Mouse (Mus musculus) heart, embryonic 16.5 days (tissue): Measurements from ENCODE around the gene Cmss1. TPM values are rescaled to one million over a fixed set of nuclear protein-coding genes. Genes with fewer than 3 reads are reported as not detected.
"Not testable (repeated sequence)": the region's sequence is repeated elsewhere in the genome, so short reads cannot be mapped to it uniquely, and the experiment has no call there.

Experiments used
- ATAC-seq: fragments of 200-750 bp; cut with Nextera tagmentation; replicated peaks from 2 replicates; pipeline ENCODE4 v1.8.0; 2017; ENCODE audit warnings: moderate number of reproducible peaks; ENCODE audit not compliant: insufficient read depth, low FRiP score; ENCODE audit errors: extremely low read depth
- H3K27ac ChIP-seq: fragments of 300-500 bp; sonication (generic); 2 replicates; pipeline ENCODE4 v1.5.1; 2014; ENCODE audit warnings: mild to moderate bottlenecking, low read length, control low read depth, moderate library complexity
- H3K27me3 ChIP-seq: fragments of 300-500 bp; sonication (generic); 2 replicates; pipeline ENCODE4 v1.6.1; 2014; ENCODE audit warnings: low read length, mixed read lengths; ENCODE audit not compliant: control insufficient read depth, insufficient read depth
- H3K36me3 ChIP-seq: fragments of 300-500 bp; sonication (generic); 2 replicates; pipeline ENCODE4 v1.6.1; 2014; ENCODE audit not compliant: control insufficient read depth, insufficient read depth
- H3K4me1 ChIP-seq: fragments of 300-500 bp; sonication (generic); 2 replicates; pipeline ENCODE4 v1.6.1; 2014; ENCODE audit warnings: low read length, mixed read lengths; ENCODE audit not compliant: control insufficient read depth, insufficient read depth
- H3K4me2 ChIP-seq: fragments of 300-500 bp; sonication (generic); 2 replicates; pipeline ENCODE4 v1.6.1; 2014; ENCODE audit warnings: low read depth, mild to moderate bottlenecking, control low read depth, low read length
- H3K4me3 ChIP-seq: fragments of 300-500 bp; sonication (generic); 2 replicates; pipeline ENCODE4 v1.5.1; 2014; ENCODE audit warnings: mild to moderate bottlenecking, control low read depth, low read length
- H3K9ac ChIP-seq: fragments of 300-500 bp; sonication (generic); 2 replicates; pipeline ENCODE4 v1.6.1; 2014; ENCODE audit warnings: low read length, control low read depth
- H3K9me3 ChIP-seq: fragments of 300-500 bp; sonication (generic); replicated peaks from 2 replicates; pipeline ENCODE4 v1.6.1; 2016; ENCODE audit warnings: low read length; ENCODE audit not compliant: control insufficient read depth
- WGBS: fragments of 180-500 bp; shearing (Covaris S2); extraction: QIAGEN DNeasy Blood & Tissue Kit; methylation state at CpG from one replicate; pipeline ENCODE4 v1.1.7; 2014; 5-methylcytosine and 5-hydroxymethylcytosine counted together
- polyA plus RNA-seq: library from polyadenylated mRNA; unstranded; fragments of >200 nt; fragmentation: Nextera tagmentation; extraction: Ambion mirVana; gene quantifications from 2 replicates; pipeline ENCODE4 v1.2.1, GENCODE M21; 2015

The Cmss1 gene
- polyA plus RNA-seq, 1 experiment from 2014 or later: 39.5 TPM

DNA sequence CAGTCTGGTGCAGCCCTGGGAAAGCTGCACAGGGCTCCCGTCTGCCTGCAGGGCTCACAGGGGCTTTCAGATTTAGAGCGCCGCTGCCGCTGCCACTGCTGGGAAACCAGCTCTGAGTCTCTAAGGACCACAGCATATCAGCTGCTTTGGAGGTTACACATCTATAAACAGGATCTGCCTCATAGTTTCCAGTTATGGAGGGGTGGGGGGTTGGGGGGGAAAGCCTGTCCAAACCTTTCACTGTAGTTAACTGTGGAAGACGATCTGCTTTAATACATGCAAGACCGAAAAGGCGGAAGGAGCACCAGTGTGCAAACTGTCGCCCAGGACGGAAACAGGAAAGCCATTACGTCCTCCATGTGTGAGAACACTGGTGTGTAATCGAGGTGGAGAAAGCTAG is 213.5 kb downstream of the Cmss1 start:
- Histone ChIP-seq H3K4me2 (peak overlapping the region; percentile 11), H3K4me3 (no peak overlapping the region), H3K4me1 (peaks cover 7% of the 10 kb centered on the region), H3K27ac (peak overlapping the region; percentile 74), H3K36me3 (no peaks in the 10 kb centered on the region), H3K9me3 (no peaks in the 10 kb centered on the region), H3K27me3 (no peaks in the 10 kb centered on the region), H3K9ac (no peak overlapping the region; the same call in 1 of the 2 replicates)
- no peak for ATAC-seq
- 43% methylated on average over 11 of the region's 11 CpGs for WGBS

GRCm38 (mm10) chr16:57392461-57392860 is 214.2 kb downstream of the Cmss1 start:
- H3K27ac ChIP-seq: no peak overlapping the region
- H3K9me3 ChIP-seq: no peaks in the 10 kb centered on the region
- no peak for ATAC-seq
- peaks cover 7% of the 10 kb centered on the region for H3K4me1 ChIP-seq
- H3K4me2 ChIP-seq: no peak overlapping the region
- no peaks in the 10 kb centered on the region for H3K36me3 ChIP-seq
- 68% methylated on average over 2 of the region's 2 CpGs for WGBS
- no peaks in the 10 kb centered on the region for H3K27me3 ChIP-seq
- no peak overlapping the region for H3K9ac ChIP-seq
- H3K4me3 ChIP-seq: no peak overlapping the region

- not testable (repeated sequence) for H3K4me2 ChIP-seq, H3K4me3 ChIP-seq, ATAC-seq
Observed at GRCm38 (mm10) chr16:57391171-57391570, 215.5 kb downstream of the Cmss1 start.

GRCm38 (mm10) chr16:57389566-57390251 is 217.0 kb downstream of the Cmss1 start:
- no peaks in the 10 kb centered on the region for H3K27me3 ChIP-seq
- no peak overlapping the region for H3K4me2 ChIP-seq
- ATAC-seq: no peak
- 65% methylated on average over 15 of the region's 15 CpGs for WGBS
- peak overlapping the region; percentile 44 for H3K27ac ChIP-seq
- peaks cover 13% of the 10 kb centered on the region for H3K4me1 ChIP-seq
- no peak overlapping the region for H3K4me3 ChIP-seq
- H3K9ac ChIP-seq: no peak overlapping the region
- H3K9me3 ChIP-seq: no peaks in the 10 kb centered on the region
- H3K36me3 ChIP-seq: no peaks in the 10 kb centered on the region

More at GRCm38 (mm10) chr16:57391171-57391570, 215.5 kb downstream of the Cmss1 start:
- not testable (repeated sequence) for H3K27ac ChIP-seq, H3K27me3 ChIP-seq, H3K4me1 ChIP-seq, H3K9me3 ChIP-seq, H3K9ac ChIP-seq, H3K36me3 ChIP-seq
- WGBS: 30% methylated on average over 24 of the region's 39 CpGs

DNA sequence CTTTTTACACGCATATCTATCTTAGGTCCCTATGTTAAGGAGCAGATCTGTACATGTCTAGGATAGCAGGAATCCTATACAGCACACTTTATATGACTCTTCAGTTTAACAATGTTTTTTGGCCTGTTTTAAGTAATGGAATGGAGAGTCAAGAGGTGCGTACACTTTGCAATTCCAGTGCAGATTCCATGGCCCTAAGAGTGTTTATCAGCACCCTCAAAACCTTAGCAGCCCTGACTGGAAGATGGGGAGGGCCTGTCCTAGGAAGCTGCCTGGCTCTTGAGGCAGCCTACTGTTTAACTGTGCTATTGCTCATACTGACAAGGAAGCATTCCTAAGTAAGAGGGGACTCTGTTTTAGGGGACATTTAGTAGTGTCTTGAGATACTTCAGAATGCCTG is 222.4 kb downstream of the Cmss1 start:
- no peak overlapping the region for H3K4me3 ChIP-seq
- H3K4me1 ChIP-seq: peaks cover 12% of the 10 kb centered on the region
- H3K27me3 ChIP-seq: no peaks in the 10 kb centered on the region
- H3K36me3 ChIP-seq: no peaks in the 10 kb centered on the region
- H3K27ac ChIP-seq: no peak overlapping the region
- no peak for ATAC-seq
- 0 out of 2 replicates have a peak, but pooled peaks cover 3% of the 10 kb centered on the region for H3K9me3 ChIP-seq
- H3K4me2 ChIP-seq: no peak overlapping the region
- 72% methylated on average over 2 of the region's 2 CpGs for WGBS
- H3K9ac ChIP-seq: no peak overlapping the region

GRCm38 (mm10) chr16:57383266-57383971 is 223.2 kb downstream of the Cmss1 start:
- H3K27me3 ChIP-seq: no peaks in the 10 kb centered on the region
- WGBS: 66% methylated on average over 8 of the region's 8 CpGs
- peaks cover 12% of the 10 kb centered on the region for H3K4me1 ChIP-seq
- H3K9me3 ChIP-seq: 0 out of 2 replicates have a peak, but pooled peaks cover 3% of the 10 kb centered on the region
- ATAC-seq: no peak
- no peak overlapping the region for H3K4me2 ChIP-seq
- H3K4me3 ChIP-seq: no peak overlapping the region
- no peaks in the 10 kb centered on the region for H3K36me3 ChIP-seq
- H3K27ac ChIP-seq: no peak overlapping the region
- no peak overlapping the region for H3K9ac ChIP-seq

- Histone ChIP-seq H3K4me2 (no peak overlapping the region), H3K9ac (no peak overlapping the region), H3K9me3 (0 out of 2 replicates have a peak, but pooled peaks cover 3% of the 10 kb centered on the region), H3K27me3 (no peaks in the 10 kb centered on the region), H3K4me3 (no peak overlapping the region), H3K27ac (no peak overlapping the region), H3K4me1 (no peaks in the 10 kb centered on the region), H3K36me3 (no peaks in the 10 kb centered on the region)
- no peak for ATAC-seq
- WGBS: 76% methylated on average over 9 of the region's 9 CpGs
Observed at GRCm38 (mm10) chr16:57378631-57379330, 227.9 kb downstream of the Cmss1 start.

DNA sequence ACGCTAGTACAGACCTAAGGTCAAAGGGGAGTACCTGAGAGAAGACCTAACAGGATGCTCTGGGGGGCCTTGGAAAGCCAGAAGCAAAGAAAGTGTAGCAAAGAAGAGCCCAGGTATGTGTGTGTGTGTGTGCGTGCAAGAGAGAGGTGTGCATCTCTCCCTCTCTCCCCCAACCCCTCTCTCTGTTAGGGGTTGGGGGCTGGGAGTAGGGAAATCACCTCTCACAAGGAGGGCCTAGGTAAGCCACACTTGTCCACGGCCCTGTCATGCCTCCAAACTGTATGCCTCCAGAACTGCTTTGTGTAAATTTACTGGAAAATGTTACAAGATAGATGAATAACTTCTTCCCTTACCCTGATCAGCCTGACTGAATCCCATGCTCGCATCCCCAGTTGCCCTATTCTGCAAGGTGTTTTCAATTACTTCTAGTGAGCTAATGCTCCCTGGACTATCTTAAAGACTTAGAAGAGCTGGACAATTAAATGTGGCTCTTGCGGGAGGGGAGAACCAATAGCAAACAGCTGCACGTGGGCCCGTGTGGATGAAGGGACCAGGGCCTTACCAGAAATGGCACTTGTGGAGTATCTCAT is 231.3 kb downstream of the Cmss1 start:
- Histone ChIP-seq H3K4me3 (no peak overlapping the region), H3K9ac (no peak overlapping the region), H3K4me1 (no peaks in the 10 kb centered on the region), H3K27me3 (no peaks in the 10 kb centered on the region), H3K36me3 (no peaks in the 10 kb centered on the region), H3K27ac (no peak overlapping the region), H3K9me3 (no peaks in the 10 kb centered on the region), H3K4me2 (no peak overlapping the region)
- no peak for ATAC-seq
- WGBS: 83% methylated on average over 7 of the region's 7 CpGs
